Mouse (Mus musculus): Measurements from ENCODE around the gene Rab12.

DNA sequence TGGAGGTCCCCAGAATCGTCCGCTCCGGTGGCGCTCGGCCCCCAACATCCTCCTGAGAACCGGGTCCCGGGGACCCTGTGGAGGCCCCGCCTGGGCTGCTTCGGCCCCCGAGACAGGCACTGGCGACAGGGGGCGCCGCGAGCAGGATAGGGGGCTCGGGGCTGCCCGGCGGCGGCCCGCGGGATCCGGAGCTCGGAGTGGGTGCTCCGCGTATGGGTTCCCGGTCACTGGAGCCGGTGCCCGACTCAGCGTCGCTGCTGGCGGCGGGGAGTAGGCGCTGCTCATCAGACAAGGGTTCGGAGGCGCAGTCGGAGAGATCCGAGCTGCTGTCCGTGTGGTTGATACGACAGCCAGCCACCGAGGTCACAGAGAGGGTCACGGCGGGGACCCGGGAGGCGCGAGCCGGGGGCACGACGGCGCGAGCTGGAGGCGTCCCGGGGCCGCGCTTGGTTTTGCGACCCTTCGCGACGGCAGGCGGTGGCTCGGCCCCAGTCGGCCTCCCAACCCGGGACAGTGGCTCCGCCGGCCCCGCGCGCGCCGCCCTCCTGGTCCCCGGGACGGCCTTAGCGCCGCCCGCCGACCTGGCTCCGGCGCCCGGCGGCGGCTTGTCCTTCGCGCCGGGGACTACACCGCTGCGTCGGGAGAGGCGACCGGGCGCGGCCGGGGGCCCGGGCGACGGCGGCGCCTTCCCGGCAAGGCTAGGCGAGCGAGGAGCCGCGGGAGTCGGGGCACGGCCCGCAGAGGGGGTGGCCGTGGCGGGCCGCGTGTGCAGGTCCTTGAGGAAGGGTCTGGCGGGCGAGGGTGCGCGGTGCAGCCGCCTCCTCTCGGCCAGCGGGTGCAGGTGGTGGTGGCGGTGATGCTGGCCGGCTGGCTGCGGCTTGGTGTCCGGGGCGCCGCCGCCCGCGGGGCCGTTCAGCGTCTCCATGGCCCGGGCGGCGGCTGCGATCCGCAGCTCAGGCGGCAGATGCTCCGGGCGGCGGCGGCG lies 70.8 kb downstream of the Rab12 start:
- no peak for TF ChIP-seq POLR2A (IDR thresholded peaks at IDR 0.05; ENCODE audit: borderline replicate concordance, low read depth, low read length)
- no peak for TF ChIP-seq CTCF (IDR thresholded peaks at IDR 0.05; ENCODE audit: low read depth, low read length)
